Mouse (Mus musculus) lung, adult 18-20 months (tissue): Measurements from ENCODE around the gene Gtf2a1l.
A peak's percentile ranks its signal among the peaks of the same experiment; 100 is the strongest.

Experiments used
- DNase-seq, 2 experiments: peaks; one replicate each; pipeline ENCODE4 v3.0.0; 2022; ENCODE audit warnings: mixed read lengths in 2 of 2

Gene Gtf2a1l

DNA sequence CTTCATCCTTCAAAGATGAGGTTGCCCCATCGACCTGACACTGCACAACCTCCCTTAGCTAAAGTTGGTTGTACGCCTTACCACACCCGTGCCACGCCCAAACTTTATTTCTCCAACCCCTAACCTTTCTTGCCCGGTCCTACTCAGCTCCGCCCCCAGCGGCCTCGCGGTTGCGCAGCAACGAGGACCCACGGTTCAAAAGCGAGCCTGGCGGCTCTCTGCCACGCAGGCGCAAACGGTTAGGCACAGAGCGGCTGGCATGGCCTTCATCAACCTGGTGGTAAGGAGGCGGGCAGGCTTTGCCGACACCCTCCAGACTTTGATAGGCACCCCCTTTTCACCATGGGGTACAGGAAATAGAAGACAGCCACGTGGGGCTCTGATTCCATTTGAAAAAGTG, at the start of gene Gtf2a1l:
Gene Gtf2a1l, plus strand, starts transcription at position 209 of the 400 bp plus-strand sequence.
- DNase-seq, result peak; percentile 5 to 43

DNA sequence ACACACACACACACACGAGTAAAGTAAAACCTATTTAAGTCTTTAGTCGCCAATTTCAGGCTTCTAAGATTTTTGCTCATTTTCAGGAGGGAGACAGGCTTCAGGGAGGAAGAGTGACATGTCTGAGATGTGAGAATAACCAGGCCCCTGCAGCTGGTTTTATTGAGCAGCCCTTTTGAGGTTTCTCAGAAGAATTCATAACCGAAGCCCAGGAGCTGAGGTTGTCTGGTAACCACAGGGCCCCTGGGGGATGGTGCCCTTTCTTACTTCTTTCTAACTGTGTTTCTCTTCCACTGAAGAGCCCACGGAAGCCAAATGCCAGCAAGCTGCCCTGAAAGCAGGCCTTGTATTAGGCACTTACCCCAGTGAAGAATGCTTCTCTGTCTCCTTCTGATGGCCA, 47.5 kb upstream of the Gtf2a1l start:
- no peak for DNase-seq

DNA sequence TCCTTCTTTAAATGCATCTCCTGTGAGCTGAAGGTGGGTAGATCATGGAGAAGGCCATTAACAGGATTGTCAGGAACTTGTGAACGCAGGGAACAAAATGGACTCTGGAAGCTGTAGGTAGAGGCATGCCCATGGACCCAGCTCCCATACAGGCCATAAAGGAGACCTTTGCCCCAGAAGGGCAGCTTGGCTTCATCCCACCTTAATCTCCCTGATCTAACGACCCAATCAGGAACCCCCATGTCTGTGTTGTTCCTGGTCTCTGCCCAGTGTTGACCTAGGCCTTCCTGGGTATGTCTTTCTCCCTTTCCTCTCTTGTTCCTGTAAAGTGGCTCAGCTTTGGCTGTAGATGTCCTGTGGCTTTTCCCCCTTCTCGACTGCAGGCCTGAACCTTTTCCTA, 47.1 kb upstream of the Gtf2a1l start:
- no peak for DNase-seq

DNA sequence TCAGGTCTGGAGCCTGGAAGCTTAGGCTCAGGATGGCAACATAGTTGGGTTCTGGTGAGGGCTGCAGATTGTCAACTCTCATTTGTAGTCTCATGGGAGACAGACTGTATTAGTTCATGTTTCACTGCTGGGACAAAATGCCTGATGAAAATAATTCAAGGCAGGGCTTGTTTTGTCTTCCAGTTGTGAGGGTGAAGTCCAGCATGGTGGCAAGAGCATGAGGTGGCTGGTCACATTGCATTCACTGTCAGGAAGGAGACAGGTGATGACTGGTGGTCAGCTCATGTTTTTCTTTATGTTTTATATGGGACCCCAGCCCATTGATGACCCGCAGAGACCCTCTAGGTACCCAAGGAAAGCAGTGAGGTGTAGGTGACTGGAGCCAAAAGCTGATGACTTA, 45.7 kb upstream of the Gtf2a1l start:
- no peak for DNase-seq

DNA sequence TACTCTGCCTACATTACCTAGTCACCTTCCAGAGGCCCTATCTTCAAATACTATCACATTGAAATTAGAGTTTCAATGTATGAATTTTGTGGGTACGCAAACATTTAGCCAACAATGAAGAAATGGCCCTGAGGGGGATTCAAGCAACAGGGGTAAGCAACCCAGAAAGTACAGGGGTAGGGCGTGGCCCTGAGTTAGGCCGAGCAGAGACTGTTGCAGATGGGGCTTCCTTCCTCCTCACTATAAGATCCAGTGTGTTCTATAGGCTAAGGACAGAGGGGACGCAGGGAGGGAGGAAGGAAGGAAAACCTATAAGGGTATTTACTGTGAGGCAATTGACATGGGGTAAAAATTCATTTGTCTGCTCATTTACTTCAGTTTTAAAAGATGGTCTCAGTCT, 44.1 kb upstream of the Gtf2a1l start:
- no peak for DNase-seq

DNA sequence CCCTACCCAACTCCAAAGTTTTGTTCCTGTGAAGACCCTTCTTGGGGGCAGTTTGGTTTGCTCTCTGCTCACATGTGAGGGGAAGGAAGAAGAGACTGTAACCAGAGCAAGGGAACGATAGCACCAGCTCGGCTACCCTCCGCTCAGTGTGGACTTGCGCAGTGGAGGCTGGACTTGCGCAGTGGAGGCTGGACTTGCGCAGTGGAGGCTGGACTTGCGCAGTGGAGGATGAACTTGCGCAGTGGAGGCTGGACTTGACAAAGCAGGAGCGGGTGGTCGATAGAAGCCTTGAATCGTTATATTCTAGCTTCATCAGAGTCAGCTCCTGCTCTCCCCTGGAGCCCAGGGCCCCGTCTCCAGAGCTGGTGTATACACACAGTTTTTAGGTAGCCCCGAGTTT, 43.1 kb upstream of the Gtf2a1l start:
- no peak for DNase-seq

DNA sequence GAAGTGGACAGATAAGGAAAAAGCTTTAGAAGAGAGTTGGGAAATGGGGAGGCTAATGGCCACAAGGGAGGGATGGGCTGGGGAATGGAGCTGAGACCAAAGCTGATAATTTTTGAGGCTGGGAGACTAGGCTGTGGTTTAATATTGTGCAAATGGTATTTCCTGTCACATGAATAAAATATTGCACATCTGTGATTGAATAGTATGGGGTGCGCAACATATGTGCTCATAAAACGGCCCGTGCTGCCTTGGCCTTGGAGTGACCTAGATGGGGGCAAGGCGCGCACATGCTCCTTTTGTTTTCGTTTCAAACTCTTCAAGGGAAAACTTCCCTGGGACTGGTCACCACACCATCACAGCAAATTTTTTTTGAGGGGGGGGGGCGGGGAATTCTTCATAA, 42.5 kb upstream of the Gtf2a1l start:
- no peak for DNase-seq

DNA sequence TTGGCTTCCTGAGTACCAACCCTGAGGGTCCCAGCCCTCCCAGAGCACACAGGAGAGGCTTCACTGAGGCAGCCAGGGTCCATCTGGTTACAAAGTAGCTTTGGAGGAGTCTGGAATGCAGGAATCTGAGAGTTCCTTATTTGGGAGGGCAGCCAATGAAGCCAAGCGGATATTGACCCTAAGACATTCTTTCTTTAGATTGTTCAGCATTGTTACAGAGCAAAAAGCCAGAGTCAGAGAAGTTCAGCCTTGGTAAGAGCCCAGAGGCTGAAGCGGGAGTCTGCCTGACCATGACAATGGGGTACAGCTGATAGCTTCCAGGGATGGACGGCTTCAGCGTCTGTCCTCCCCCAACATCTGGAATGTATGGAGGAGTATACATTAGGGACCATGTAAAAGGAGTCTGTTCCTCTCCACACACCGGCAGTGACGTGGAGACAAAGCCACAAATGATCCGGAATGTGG, 42.1 kb upstream of the Gtf2a1l start:
- DNase-seq, result no peak

DNA sequence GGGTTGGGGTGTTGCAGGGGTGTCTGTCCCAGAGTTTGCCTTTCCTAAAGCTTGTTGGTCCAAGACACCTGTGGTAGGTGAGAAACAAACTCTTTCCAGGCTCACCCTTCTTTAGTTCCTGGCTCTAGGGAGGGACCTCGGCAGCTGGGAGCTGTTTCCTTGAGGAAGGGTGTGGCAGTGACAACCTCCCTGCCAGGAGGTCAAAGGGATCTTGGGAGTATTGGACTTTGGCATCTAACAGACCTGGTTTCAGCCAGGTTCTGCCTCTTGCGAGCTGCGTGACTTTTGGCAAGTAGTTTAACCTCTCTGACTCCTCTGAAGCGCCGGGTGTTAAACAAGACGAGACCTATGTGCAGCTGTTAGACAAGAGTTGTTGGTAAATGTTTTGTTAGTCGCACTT, 41.3 kb upstream of the Gtf2a1l start:
- peak; percentile 25 to 54 for DNase-seq

DNA sequence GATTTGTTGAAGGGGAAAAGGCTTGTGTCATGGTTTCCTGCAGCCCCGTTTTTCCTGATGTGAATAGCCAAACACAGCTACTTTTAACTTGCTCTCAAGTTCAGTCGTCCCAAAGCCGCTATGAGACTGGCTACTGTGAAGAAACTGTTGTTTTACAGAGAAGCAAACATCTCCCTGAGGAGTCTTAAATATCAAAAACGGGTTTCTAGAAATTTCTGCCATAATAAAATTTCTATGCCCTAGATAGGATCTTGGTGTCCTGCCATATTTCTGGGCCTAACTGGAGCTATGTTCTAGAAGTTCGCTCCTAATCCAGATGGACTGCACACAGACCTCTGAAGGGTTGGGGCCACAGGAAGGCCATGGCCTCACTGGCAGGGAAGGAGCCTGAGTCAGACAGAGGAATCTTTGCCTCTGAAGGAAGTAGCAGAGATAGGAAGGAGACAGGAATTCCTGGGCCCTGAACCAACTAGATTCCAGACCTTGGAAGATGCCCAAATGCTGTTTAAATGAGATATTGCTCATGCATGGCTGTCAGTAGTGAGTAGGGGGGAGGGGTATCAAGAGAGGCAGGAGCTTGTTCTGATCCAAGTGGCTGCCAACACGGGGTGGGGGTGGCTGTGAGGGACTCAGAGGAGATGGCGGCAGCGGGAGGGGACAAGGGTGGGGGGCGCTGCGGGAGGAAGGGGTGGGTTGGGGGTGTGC, 39.6 kb upstream of the Gtf2a1l start:
- DNase-seq, result peak; percentile 84 to 89

DNA sequence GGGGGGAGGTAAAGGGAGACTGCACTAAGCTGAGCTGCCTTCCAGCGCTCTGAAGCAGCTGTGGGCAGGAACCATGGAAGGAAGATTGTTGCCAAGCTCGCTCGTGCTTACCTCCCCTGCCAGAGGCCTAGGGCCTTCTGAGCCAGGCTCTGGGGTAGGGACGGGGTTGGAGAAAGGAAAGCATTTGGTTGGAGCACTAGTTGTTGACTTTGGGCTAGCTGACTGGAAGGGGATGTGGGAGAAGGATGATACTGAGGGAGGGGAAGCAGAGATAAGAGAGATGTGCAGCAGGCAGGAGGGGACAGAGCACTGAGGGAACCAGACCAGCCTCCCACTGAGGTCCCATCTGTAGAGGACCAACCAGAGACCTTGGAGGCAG, 39.1 kb upstream of the Gtf2a1l start:
- DNase-seq, result no peak

DNA sequence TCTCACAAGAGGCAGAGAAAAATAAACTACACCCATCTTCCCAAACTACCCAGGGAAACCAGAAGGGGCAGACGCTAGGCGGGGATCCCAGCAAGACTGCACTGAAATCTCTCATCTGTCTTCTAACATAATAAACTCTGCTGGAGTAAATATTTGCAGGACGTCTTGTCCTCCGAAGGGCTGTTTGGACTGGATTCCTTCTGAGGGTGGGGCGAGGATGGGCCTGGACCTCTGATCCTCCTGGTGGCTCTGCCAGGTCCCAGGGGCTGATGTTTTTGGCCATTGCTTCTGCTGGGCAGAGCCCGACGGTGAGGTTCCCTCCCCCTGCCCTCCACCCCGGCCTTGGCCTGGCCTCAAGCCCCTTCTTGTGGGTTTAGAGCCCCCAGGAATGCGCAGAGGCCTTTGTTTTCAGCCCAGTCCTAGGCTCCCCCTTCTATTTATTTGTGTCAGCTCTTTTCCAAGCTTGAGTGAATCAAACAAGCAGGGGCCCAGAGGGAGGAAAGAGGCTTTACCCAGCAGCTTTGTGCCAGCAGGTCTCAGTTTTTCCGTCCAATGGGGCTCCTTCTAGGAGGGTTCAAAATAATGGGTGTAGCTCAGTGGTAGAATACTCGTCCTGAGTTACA, 38.4 kb upstream of the Gtf2a1l start:
- DNase-seq, result peak; percentile 82 to 89

DNA sequence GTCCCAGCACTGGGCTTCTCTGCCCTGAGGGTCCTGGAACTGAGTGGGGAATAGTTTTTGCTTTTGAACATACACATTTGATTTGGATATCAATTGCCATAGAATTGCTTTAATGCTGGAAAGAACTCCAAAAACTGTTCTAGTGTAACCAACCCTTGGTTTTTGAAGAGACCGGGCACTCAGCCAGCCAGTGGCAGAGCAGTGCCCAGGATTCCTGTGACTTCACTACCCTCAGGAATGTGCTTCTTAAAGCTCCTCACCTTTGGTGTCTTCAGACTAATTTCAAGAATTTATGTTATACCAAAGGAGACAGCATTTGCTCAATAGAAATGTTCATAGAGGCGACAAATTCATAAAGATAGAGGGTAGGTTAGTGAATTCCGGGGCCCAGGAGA, 37.9 kb upstream of the Gtf2a1l start:
- peak; percentile 70 to 79 for DNase-seq

DNA sequence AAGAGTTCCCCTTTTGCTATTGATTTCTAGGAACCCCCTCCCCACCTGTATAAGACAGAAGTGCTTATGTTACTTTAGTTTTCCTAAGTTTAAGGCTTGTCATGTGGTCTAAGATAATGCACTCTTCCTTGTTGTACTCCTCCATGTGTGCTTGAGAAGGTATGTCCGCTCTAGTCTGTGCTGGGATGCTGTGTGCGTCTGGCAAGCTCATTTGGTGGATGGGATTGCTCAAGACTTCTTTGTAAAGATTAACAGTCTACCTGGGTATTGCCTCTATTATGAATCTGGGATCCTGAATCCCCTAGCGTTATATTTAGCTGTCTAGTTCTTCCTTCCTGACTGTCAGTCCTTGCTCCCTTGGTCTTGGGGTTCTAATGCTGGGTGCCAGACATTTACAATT, 35.8 kb upstream of the Gtf2a1l start:
- DNase-seq, result no peak

DNA sequence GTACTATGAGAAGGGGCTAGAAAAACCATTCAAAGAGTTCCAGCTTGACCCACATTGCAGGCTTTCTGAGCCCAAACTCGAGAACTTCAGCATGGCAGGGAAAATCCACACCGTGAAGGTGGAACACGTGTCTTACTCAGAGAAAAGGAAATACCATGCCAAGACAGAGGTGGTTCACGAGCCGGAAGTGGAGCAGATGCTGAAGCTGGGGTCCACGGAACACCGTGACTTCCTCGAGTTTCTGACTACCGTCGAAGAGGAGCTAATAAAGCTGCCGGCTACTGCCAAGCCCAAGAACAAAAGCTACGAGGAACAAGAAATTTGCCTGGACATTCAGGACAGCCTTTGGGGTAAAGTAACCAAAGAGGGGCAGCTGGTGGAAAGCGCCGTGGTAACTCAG, 32.4 kb upstream of the Gtf2a1l start:
- no peak for DNase-seq

DNA sequence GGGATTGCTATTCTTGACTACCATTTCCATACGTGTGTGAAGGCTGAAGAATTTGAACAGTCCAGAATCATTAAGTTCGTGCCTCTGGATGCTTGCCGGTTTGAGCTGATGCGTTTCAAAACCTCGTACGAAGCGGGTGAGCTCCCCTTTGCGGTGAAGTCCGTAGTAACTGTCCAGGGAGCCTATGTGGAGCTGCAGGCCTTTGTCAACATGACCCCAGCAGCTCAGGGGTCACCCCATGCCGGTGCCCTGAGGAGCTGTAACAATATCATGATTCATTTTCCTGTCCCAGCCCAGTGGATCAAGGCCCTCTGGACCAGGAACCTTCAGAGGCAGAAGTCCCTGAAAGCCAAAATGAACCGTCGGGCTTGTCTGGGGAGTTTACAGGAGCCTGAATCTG, 31.9 kb upstream of the Gtf2a1l start:
- DNase-seq, result no peak

DNA sequence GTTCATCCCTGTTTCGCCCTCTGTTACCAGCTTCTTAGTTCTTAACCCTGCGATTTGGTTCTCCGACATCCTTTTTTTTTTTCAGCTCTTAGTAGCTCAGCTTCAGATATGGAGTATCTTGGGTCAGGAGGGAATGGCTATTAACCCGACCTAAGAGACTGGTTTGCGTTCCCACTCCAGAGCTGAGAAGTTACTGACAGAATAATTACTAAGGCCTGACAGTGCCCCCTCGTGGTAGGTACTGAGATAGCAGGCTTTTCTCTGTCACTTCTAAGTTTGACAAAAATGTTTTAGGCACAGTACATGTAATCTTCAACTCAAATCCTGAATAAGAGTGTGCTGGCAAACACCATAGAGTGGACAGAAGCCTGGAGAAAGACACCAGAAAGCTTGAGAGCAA, 27.4 kb upstream of the Gtf2a1l start:
- DNase-seq, result peak; percentile 62 to 76

DNA sequence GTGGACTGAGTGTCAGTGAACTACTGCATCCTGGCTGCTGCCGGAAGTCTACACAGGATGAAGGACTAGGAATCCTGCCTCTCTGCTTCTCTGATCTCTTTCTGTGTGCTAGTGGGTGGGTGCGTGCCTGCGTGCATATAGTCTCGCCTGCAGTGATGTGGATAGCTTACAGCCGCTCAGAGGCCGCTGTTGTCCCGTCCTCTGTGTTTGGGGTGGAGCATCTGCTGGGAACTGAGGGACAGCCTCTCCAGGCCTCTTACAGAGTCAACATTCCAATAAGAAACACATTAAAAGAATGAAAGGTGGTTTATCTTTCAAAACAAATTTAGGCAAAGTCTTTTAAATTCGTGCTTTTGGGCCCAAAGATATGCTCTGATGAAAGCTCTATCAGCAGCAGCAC, 26.6 kb upstream of the Gtf2a1l start:
- no peak for DNase-seq

DNA sequence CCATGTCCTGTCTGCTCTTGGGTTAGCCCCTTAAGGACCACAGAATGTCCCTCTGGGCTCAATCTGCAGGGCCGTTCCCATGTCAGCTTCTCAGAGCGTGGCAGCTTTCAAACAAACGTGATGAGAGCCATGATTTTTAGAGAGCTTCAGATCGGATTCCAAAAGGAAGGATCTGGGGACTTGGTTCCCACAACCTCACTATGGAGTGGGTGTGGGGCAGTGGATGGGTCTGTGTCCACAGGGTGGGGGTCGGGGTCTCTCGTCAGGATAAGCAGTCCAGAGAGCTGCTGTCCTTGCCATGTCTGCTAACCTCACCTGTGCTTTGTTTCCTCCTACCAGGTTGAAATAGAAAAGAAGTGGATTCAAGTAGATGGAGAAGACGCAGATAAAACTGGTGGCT, 23.6 kb upstream of the Gtf2a1l start:
- no peak for DNase-seq

DNA sequence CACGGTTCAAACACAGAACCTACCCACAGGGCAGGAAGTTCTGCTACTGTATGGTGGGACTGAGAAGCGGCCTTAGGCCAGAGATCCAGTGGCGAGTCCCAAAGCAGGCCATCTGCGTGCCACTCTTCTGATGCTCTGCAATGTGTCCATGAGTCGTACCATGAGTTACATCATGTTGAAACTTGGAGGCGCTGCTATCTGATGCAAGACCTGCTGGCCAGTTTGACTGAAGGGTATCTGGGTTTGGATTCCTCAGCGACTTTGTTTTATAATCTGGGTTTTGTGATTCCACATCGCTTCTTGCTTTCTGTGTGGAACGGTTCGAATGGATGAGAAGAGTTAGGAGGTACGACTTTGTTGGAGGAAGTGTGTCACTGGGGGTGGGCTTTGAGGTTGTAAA, 23.2 kb upstream of the Gtf2a1l start:
- no peak for DNase-seq

DNA sequence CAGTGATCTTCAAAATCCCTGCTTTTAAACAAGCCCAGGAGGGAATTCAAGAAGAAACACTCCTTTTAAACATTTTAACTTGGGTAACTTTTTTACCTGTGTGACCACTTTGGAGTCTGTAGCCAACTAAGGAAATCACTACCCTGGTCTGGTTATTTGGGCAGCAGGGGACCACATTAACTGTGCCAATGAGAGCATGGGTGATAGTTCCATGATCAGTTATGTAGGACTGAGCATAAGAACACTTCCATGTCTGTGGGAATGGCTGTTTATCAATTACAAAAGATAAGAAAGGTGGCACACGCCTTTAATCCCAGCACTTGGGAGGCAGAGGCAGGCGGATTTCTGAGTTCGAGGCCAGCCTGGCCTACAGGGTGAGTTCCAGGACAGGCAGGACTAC, 21.3 kb upstream of the Gtf2a1l start:
- no peak for DNase-seq

DNA sequence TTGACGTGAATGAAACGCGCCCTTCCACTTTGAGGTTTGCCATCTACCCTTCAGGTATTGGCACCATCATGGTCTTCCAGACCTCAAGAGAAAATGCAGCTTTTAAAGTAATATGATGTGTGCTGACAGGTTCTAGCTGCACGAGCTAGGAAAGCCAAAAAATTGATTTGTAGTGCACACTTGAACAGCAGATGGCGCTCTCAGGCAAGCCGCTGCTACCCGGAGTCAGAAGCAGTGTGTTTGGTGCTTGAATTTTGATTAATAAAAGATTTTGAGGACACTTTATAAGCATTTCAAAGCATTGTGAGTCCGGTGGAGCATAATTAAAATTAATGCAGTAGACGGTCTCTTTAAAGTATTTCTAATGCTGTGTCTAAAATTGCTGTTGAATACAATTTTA, 16.4 kb upstream of the Gtf2a1l start:
- peak; percentile 35 to 44 for DNase-seq

DNA sequence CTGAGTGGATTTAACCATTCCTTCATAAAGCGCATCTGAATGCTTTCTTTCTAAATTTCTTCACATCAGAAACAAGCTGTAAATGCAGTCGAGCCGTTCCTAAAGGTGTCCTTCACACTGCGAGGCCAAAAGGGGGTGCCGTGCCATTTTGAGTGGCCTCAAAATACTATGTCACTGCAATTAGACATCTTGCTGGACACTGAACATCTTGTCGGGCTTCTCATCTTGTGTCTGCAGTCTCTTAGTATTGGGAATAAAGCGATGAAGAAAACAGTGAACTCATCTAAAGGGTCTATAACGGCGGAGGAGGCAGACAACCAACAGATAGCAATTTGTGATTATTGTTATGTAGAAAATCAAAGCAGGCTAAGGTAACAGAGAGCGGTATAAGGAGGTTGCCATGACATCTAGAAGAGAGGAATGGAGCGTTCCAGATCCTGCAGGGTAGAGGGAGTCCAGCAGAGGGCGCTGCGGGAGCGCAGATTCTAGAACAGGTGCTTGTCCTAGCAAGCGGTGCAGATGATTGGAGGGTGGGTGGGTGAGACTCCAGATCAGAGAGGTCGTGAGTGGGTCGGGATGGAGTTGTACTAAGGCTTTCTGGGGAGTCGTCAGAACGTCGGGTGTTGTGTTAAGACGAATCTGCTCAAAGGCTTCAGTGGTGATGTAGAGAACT, 15.6 kb upstream of the Gtf2a1l start:
- DNase-seq, result peak; percentile 54 to 60

DNA sequence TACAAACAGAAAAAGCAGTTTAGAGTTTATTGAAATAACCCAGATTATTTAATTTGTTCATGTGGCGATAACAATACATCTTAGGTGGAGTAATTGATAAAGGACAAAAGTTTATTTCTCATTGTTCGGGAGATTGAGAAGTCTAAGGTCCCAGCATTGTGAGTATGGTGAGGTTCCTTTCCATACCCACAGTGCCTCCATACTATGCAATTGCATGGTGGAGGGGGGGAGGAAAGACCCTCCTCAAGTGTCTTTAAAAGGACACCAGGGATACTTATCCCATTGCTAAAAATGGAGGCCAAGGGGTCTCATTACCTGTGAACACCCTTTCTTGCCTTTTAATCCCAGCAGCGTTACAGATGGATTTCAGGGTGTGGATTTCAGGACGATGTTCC, 15.1 kb upstream of the Gtf2a1l start:
- no peak for DNase-seq
